Mouse (Mus musculus) small intestine, adult 2 months (tissue): Measurements from ENCODE around the gene Eno2.

Experiments used
- CTCF ChIP-seq: fragments of 200-500 bp; IDR thresholded peaks from 2 replicates; pipeline ENCODE4 v1.5.1; 2012; ENCODE audit warnings: low read depth, mild to moderate bottlenecking, control low read depth, inconsistent platforms, low read length, moderate library complexity, mixed read lengths; ENCODE audit not compliant: insufficient replicate concordance, insufficient read length; ENCODE audit errors: extremely low read depth
- POLR2A ChIP-seq: fragments of 200-500 bp; IDR thresholded peaks from 2 replicates; pipeline ENCODE4 v1.6.1; 2012; ENCODE audit warnings: low read depth, mild to moderate bottlenecking, control low read depth, inconsistent platforms, low read length, moderate library complexity

- TF ChIP-seq CTCF: peak; percentile 38; the same call in 1 of the 2 replicates
- no peak; the same call in 1 of the 2 replicates for TF ChIP-seq POLR2A
These were observed 36.2 kb upstream of the Eno2 start for GRCm38 (mm10) chr6:124805341-124806321.
